Mouse (Mus musculus): ENCODE results near the gene Spint1.

Spint1 gene

DNA sequence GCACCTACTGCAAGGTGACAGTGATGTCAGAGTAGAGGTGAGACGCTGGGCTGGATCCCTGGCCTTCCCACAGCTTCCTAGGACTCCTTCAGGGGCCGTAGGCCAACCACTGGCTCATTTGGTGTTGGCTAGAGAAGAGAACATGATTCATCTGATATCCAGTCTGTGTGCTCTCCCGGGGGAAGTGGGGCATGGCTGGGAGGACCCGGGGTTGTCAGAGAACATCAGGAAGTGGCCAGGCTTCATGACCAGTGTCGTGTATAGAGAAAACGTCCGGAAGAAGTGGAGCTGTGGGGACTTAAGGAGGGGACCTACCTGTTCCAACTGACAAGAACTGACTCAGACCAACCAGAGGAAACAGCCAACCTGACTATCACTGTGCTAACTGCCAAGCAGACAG, 8.1 kb downstream of the Spint1 start:
- no peak for DNase-seq

DNA sequence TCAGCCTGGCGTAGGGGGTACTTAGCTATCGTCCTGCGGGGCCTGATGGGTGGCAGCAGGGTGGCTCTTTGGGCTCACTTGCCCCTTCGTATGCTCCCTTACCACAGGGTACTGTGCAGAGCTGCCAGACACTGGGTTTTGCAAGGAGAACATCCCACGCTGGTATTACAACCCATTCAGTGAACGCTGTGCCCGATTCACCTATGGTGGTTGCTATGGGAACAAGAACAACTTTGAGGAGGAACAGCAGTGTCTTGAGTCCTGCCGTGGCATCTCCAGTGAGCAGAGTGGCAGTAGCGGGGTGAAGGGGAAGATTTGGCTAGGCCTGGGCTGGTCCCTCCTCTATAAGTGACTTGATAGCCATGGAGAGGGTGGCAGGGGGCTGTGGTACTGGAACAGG, 10.7 kb downstream of the Spint1 start:
- no peak for DNase-seq

DNA sequence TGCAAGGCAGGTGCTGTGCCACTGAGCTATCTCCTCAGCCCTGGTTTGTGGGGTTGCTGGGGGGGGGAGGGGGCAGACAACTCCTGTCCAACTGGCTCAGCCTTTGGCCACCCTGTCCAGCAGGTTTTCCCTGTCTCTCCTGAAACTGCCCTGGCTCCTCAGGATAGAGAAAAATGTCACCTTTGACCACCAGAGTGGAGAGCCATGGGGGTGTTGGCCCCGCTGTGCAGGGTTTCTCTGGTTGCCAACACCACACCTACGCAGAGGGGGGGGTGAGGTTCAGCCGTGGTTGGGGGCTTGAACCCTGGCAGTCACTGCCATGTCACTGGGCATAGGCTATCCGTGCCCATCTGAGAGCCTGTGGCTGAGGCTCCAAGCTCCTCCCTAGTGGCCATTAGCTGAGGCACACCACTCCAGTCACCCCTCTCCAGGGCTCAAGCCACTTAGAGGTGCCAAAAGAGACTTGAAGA, 12.5 kb downstream of the Spint1 start:
- DNase-seq = peak; percentile 62

DNA sequence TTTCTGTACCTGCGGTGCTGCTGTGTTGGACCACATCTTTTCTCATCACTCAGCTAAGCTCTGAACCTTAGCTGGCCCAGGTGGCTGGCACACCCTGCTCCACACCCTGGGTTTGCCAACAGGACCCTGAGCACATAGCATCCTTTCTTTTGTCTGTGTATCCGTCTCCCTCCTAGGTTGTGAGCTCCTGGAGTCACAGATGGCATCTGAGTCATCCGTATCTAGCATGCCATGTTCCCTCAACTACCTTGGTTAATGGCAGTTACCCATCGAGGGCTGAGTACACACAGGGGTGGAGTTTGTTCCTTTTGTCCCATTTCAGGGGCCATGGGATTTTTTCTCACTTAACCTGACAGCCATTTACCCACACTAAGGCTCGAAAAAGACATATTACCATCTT, 13.2 kb downstream of the Spint1 start:
- DNase-seq = no peak

DNA sequence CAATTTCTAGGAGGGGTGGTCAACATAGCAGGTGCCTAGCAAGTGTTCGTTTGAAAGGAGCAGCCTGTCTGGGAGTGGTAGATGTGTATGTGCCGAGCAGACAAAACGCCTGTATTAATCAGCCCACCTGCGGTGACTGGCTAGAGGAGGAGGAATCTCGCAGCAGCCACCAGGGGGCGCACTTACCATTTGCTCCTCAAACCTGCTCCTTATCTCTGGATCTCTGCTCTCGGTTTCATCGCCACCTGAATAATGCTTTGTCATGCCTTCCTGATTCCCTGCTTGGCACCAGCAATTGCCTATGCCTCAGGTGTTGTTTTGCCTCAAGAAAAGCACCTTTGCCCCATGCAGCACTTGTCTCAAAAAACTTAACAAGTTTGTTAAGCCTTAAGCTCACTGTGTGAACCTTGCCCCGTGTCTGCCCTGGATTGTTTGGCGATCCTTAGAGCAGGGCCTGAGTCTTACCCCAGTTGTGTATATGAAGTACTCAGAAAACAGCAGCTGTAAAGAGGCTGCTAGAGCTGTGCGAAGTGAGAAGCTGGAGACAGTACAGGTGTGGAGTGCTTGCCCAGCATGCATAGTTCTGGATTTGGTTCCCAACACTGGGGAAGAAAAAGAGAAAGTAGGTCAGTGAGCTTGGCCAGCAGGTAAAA, 13.8 kb downstream of the Spint1 start:
- DNase-seq = peak; percentile 91

DNA sequence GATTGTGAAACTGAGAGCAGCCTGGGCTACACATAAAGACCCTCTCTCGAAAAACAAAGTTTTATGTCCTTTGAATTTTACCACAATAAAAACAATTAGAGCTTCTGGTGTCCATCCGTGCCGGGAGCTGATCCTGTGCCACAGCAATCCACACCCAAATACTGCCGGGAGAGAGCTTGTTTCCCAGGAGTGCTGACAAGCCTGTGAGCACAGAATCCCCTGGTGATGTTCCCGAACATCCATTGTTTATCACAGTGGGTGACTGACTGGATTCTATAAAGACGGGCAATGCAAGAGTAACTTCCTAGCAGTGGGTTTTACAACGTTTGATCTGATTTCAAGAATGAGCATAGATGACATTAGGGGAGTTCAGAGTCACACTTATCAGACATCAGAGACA, 17.8 kb downstream of the Spint1 start:
- DNase-seq = no peak

DNA sequence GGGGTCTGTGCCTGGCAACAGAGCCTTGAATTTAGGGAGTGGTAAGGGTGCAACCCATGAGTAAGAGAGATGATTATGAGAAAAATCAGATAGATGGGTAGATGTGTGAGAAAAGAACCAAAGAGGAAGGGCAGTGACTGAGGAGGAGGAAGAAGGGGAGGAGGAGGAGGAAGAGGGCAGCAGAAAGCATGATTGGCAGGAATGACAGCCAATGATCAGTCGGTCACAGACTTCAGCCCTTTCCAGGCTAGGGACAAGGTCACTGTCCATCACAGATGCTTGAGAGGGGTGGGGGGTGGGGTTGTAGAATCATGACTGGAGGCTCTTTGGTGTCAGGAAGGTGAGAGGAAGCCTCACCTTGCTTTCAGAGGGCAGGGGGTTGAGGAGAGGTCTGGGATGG, 23.4 kb downstream of the Spint1 start:
- no peak for DNase-seq

DNA sequence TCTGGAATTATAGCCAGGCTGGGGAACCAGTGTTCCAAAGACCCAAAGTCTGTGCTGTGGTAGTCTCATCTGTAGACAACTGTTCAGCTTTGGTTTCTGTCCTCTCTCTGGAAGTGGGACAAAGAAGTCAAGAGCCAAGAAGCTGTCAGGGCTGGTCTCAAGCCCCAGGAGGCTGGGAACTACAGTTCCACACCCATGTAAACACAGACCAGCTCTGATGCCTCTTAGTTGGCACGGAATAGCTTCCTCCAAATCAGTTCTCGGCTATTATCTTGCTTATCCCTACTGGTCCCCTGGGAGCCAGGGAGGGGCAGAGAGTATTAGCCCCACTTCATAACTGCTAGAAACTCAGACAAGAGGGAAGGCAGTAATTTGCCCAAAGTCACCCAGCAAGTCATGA, 24.2 kb downstream of the Spint1 start:
- peak; percentile 58 for DNase-seq

DNA sequence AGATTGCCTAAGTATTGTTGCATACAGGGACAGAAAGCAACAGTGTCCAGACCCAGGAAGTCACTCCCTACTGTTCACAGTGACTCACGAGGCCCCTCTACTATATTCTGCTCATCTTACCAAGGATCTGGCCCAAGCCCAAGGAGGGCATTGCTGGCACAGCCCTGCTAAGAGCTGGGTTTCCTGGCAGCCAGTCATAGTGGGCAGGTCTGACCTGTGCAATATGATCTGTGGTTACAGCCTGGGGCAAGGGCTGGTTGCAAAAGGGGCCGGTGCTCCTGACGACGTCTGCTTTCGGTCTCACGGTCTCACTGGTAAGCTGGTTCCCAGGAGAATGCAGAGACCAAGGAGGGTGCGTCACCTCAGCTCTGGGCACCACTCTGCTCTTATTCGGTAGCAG, 25.8 kb downstream of the Spint1 start:
- DNase-seq = peak; percentile 91

DNA sequence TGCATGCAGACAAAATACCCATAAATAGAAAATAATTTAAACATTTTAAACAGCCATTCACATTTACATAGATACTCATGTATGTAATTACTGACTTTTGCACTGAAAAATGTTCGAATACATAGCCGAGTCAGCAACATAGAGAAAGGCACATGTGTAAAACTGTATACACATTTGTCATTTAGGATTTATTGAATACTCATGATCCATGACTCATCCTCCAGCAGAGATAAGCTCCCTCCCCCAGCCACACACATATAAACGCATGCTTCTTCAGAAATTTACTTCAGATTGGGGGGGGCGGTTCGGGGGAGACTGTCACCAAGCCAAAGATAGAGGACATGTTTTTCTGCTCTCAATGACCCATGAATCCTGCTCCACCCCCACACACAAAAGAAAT, 26.7 kb downstream of the Spint1 start:
- DNase-seq = no peak

DNA sequence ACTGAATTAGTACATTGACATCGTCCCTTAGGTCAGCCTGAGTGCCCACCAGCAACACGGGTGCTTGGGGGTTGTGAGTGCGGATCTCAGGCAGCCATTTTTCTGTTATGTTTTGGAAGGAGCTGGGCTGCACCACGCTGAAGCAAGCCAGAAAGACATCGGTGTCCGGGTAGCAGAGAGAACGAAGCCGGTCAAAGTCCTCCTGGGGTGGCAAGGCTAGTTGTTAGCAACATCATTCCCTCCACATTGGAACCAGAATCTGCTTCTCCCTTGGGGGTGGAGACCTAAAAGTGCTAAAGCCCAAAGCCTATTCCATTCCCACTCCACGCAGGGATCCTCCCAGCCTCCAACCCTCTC, 33.1 kb downstream of the Spint1 start:
- no peak for DNase-seq

DNA sequence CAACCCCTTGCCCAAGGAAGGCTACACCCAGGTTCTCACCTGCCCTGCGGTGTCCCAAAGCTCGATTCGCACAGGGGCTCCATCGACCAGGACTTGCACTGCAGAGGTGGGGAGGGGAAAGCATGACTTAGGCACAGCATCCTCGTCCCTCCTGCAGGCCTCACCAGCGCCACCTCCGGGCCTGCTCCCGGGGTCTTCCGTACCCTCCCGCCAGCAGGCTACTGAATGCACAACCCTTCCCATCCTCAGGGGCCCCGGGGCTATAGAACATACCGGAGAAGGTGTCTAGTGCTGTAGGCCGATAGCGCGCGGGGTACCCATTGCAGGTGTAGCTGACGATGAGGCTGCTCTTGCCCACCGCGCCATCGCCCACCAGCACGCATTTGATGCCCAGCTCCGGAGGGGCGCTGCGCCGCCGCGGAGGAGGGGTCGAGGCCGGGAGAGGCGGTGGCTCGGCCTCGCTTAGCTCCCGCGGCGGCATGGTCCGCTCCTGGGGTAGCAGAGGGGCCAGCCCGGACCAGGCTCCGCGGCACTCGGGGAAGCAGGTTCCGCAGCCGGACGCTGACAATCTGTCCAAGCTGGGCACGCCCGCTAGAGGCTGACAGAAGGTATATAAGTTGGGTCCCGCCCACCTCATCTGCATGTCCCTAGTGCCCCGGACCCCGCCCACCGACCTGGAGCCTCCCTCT, 33.6 kb downstream of the Spint1 start, which contains the start of gene Rhov:
Gene Rhov, minus strand, starts transcription at position 630 of the 689 bp plus-strand sequence.
- peak; percentile 91 for DNase-seq

DNA sequence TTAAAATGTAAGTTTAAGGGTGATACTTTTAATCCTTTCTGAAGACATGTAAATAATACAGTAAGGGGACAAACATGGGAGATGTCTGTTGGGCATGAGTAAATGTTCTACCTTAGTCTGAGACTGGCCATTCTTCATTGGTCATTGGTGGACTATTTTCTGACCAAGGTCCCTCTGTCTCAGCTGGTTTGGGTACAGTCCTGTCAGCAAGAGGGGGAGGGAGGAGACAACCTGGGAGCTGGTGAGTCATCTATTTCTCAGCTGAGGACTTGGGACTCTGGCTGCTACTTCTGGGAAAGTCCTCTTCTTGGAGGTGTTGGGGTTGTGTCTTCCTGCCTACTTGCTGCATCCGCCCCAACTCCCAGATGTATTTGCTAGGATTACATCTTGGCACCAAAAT, 37.0 kb downstream of the Spint1 start:
- no peak for DNase-seq

DNA sequence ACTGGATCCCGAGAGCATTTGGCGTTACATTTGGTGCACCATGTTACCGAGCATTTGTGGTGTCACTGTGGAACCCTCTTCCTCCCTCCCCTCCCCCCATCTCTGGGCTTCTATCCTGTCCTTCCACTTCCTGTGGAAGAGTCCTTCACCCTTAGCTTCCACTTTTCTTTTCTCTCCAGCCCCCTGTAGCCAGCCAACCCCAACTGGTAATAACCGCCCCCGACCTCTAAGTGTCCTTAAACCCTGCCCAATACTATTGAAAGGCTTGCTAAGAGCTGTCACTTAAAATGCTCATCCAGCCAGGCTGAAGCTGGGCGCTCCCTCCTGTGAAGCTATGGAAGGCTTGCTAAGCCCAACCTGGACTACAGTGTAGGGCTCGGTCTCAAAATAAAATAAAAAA, 39.8 kb downstream of the Spint1 start:
- no peak for DNase-seq

DNA sequence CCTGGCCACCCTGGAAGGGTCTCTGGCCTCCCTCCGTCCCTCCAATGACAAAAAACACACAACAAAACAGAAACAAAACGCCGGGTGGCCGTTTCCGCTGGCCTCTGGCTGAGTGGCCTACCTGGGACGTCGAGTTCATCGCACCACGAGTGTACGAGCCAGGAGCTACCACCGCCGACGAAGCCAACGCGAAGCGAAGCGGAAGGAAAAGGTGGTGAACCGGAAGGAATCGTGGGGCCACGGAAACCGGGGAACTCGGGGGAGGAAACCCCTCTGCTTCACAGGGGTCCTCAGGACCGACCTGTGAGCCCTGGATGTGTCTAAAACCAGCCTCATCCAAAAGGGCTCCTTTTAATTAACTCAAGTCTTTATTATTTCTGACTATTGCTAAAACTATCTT, 40.6 kb downstream of the Spint1 start:
- no peak for DNase-seq

DNA sequence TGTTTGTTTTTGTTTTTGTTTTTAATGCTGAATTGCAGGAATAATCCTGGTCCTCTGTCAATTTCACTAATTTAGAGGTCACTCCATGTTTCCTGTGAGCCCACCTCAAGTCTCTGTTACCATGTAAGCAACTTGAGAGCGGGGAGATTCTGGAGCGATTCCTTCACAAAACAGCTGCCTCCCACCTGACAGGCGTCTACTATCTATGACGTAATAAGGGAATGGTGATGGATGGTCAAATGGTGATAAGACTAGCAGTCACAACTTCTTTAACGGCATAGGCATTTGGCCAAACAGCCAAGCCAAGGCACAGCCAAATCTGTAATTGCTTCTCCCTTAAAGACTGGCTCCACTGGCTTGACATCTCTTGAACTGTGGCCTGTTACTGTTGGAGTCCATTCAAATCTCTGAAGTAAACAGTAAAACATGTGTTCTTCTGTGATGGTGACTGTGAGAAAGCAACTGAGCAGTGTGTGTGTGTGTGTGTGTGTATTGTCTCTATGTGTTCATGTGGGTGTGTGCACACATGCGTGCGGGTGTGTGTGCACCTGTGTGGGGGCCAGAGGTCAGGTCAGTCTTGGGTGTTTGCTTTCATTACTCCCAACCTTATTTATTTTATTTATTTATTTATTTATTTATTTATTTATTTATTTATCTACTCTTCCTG, 44.9 kb downstream of the Spint1 start:
- no peak for DNase-seq

DNA sequence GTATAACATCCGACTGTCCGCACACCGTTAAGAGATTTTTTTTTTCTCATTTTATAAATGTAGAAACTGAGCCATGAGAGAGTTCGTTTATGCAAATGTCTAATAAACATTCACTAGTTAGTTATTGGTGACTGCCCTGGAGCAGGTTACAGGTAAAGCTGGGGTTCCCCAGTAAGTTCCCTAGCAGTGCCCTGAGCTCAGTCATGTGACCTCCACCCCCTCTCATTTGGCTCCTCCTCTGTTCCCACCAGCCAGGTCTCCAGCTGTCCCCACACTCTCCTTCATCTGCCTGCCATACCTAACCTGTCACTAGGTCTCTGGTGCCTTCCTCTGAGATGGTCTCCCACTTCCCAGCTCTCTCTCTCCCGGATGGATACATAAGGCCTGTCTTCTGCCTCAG, 50.2 kb downstream of the Spint1 start:
- no peak for DNase-seq

DNA sequence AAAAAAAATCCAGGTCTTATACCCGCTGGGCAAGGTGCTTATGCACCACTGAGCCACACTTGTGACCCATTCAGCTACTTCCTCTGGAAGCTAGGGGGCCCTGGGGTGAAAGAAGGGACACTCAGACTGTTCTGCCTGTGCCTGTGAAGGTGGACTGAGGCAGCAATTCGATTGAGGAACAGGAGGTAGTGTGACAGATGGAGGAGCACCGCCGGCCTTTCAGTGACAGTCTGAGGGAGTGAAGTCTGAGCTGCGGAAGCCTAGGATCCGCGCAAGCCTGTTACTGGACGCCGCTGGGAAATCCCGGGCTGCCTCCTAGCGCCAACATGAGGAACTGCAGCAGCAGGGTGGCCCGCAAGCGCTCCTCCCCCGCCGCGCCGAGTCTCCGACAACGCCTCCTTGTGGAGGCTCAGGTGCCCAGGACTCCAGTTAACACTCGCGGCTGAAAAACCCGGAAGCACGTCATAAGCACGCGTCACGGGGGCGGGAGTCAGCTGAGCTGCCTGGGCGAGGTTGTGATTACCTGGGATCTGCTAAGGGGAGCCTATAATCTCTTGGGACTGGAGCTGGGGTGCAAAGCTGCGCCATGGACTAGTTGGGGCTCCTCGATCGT, 51.2 kb downstream of the Spint1 start, which contains the start of gene Vps18:
Gene Vps18, plus strand, starts transcription at position 471 of the 613 bp plus-strand sequence.
- DNase-seq = peak; percentile 99

DNA sequence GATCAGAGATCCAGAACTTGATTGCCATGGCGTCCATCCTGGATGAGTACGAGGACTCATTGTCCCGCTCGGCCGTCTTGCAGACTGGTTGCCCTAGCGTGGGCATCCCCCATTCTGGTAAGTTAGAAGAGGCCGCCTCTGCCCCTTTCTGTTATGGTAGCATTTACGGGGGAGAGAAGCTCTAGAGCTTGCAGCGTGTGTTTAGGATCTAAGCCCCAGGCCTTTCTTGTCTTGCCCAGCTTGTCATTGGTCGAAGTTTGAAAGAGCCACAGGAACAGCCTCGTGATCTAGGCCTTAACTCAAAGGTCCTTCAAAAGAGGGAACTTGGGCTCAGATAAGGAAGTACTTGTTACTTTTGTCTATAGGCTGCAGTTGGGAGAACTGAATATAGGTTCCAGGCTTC, 51.9 kb downstream of the Spint1 start:
- DNase-seq = peak; percentile 40

DNA sequence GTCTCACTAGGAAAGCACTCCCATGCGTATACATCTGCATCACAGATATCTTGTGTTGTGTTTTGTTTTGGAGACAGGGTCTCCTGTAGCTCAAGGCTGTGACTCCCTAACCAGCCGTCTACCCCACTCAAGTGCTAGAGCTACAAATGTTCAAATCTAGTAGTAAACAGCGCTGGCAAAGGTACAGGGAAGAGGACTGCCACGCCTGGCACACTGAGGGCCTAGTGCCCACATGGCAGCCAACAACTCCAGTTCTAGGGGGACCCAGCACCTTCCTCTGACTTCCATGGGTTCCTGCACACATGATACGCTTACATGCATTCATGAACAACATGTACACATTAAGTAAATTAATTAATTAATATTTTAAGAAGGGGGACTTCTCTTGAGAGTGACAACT, 55.1 kb downstream of the Spint1 start:
- no peak for DNase-seq

DNA sequence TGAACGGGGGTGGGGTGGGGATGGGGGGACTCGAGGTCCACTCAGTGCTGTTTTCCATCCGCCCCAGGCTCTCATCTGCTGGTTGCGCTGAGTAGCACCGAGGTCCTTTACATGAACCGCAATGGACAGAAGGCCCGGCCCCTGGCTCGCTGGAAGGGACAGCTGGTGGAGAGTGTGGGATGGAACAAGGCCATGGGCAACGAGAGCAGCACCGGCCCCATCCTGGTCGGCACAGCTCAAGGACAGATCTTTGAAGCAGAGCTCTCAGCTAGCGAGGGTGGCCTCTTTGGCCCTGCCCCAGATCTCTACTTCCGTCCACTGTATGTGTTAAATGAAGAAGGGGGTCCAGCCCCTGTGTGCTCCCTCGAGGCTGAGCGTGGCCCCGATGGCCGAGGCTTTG, 55.7 kb downstream of the Spint1 start:
- DNase-seq = no peak

DNA sequence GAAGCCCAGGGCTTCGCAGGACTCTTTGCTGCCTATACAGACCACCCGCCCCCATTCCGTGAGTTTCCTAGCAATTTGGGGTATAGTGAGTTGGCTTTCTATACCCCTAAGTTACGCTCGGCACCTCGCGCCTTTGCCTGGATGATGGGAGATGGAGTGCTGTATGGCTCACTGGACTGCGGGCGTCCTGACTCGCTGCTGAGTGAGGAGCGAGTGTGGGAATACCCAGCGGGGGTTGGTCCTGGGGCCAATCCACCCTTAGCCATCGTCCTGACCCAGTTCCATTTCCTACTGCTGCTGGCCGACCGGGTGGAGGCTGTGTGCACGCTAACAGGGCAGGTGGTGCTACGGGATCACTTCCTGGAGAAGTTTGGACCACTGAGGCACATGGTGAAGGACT, 56.1 kb downstream of the Spint1 start:
- no peak for DNase-seq

DNA sequence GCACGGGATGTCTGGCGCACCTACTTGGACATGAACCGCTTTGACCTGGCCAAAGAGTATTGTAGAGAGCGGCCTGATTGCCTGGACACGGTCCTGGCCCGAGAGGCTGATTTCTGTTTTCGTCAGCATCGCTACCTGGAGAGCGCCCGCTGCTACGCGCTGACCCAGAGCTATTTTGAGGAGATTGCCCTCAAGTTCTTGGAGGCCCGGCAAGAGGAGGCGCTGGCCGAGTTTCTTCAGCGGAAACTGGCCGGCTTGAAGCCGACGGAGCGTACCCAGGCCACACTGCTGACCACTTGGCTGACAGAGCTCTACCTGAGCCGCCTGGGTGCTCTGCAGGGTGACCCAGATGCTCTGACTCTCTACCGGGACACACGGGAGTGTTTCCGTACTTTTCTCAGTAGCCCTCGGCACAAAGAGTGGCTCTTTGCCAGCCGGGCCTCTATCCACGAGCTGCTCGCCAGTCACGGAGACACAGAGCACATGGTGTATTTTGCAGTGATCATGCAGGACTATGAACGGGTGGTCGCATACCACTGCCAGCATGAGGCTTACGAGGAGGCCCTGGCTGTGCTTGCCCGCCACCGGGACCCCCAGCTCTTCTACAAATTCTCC, 56.7 kb downstream of the Spint1 start:
- no peak for DNase-seq

Measured in lung, postnatal 36 days (tissue).